Mouse (Mus musculus): Measurements from ENCODE around the gene Gm17349. TPM values are rescaled to one million over a fixed set of nuclear protein-coding genes. Genes with fewer than 3 reads are reported as not detected.

The Gm17349 gene
- total RNA-seq, 2 experiments from 2014 or later, result 5.3 to 5.5 TPM

- DNase-seq (ENCODE audit: low spot score in 2 of 2), result peak; percentile 79 to 80
Observed at GRCm38 (mm10) chr15:99664600-99665451, 40.5 kb downstream of the Gm17349 start.

- peak; percentile 77 to 91 for DNase-seq (ENCODE audit: low spot score in 2 of 2)
Observed at GRCm38 (mm10) chr15:99663964-99664599, 41.2 kb downstream of the Gm17349 start.

GRCm38 (mm10) chr15:99662371-99662770 is 42.9 kb downstream of the Gm17349 start:
- no peak for DNase-seq (ENCODE audit: low spot score in 2 of 2)

- no peak for DNase-seq (ENCODE audit: low spot score in 2 of 2)
Observed at GRCm38 (mm10) chr15:99661121-99661830, 44.0 kb downstream of the Gm17349 start.

GRCm38 (mm10) chr15:99658437-99658836 is 46.9 kb downstream of the Gm17349 start:
- DNase-seq (ENCODE audit: low spot score in 2 of 2), result no peak

- no peak for DNase-seq (ENCODE audit: low spot score in 2 of 2)
Observed at GRCm38 (mm10) chr15:99655956-99656355, 49.3 kb downstream of the Gm17349 start.

- DNase-seq (ENCODE audit: low spot score in 2 of 2), result no peak
Observed at GRCm38 (mm10) chr15:99653876-99654275, 51.4 kb downstream of the Gm17349 start.

- DNase-seq (ENCODE audit: low spot score in 2 of 2), result no peak
Observed at GRCm38 (mm10) chr15:99653291-99653690, 52.0 kb downstream of the Gm17349 start.

Other genes with a start within 250 kb of the Gm17349 start
- gene Nckap5l, start 247.7 kb downstream of the Gm17349 start, total RNA-seq (2021), result 10 to 100 TPM; 29.1 to 34.9 TPM
- 1 to 10 TPM; 4.3 to 5.0 TPM for gene Bcdin3d, start 230.8 kb downstream of the Gm17349 start, total RNA-seq (2021)
- gene Faim2, start 177.3 kb downstream of the Gm17349 start, total RNA-seq (2021), result 100 to 1,000 TPM; 145 to 153 TPM
- not detected for gene Aqp2, start 126.4 kb downstream of the Gm17349 start, total RNA-seq (2021)
- gene Aqp5, start 114.7 kb downstream of the Gm17349 start, total RNA-seq (2021), result not detected
- gene Aqp6, start 104.1 kb downstream of the Gm17349 start, total RNA-seq (2021), result under 1 TPM; 0.19 to 0.37 TPM
- gene Racgap1, start 53.8 kb downstream of the Gm17349 start, total RNA-seq (2021), result 1 to 10 TPM; 7.6 to 8.7 TPM
- gene Asic1, start 35.1 kb downstream of the Gm17349 start, total RNA-seq (2021), result 10 to 100 TPM; 37.3 to 41.3 TPM
- gene Smarcd1, start 3.4 kb downstream of the Gm17349 start, total RNA-seq (2021), result 100 to 1,000 TPM in 1 of 2 experiments, 10 to 100 TPM in 1; 96.1 to 106 TPM
- 10 to 100 TPM; 76.3 to 83.1 TPM for gene Gpd1, start 12.0 kb upstream of the Gm17349 start, total RNA-seq (2021)
- 100 to 1,000 TPM; 124 to 129 TPM for gene Cox14, start 20.1 kb upstream of the Gm17349 start, total RNA-seq (2021)
- 10 to 100 TPM; 32.6 to 39.3 TPM for gene Cers5, start 67.4 kb upstream of the Gm17349 start, total RNA-seq (2021)
- 10 to 100 TPM; 18.6 to 18.7 TPM for gene Lima1, start 170.0 kb upstream of the Gm17349 start, total RNA-seq (2021)